Mouse (Mus musculus) neural tube, embryonic 11.5 days (tissue): ENCODE results near the gene Rab27a. TPM values are rescaled to one million over a fixed set of nuclear protein-coding genes. Genes with fewer than 3 reads are reported as not detected.
A peak's percentile ranks its signal among the peaks of the same experiment; 100 is the strongest.

Experiments
- ATAC-seq: fragments of 200-750 bp; cut with Nextera tagmentation; 2 replicates; pipeline ENCODE4 v1.8.0; 2017; ENCODE audit warnings: moderate number of reproducible peaks, mild to moderate bottlenecking, moderate TSS enrichment, moderate library complexity; ENCODE audit not compliant: insufficient read depth, low FRiP score, low TSS enrichment
- DNase-seq: peaks from one replicate; pipeline ENCODE4 v3.0.0-alpha.2; 2015; ENCODE audit warnings: low spot score
- H3K27ac ChIP-seq: fragments of 300-500 bp; sonication (generic); 2 replicates; pipeline ENCODE4 v1.5.1; 2014; ENCODE audit warnings: low read depth, mild to moderate bottlenecking, low read length
- H3K27me3 ChIP-seq: fragments of 300-500 bp; sonication (generic); 2 replicates; pipeline ENCODE4 v1.6.1; 2014; ENCODE audit warnings: mild to moderate bottlenecking, low read length, mixed read lengths; ENCODE audit not compliant: control insufficient read depth, insufficient read depth
- H3K36me3 ChIP-seq: fragments of 300-500 bp; sonication (generic); 2 replicates; pipeline ENCODE4 v1.6.1; 2014; ENCODE audit warnings: mild to moderate bottlenecking, low read length, moderate library complexity, mixed read lengths; ENCODE audit not compliant: control insufficient read depth, insufficient read depth
- H3K4me1 ChIP-seq: fragments of 300-500 bp; sonication (generic); 2 replicates; pipeline ENCODE4 v1.6.1; 2014; ENCODE audit warnings: low read length, mixed read lengths; ENCODE audit not compliant: control insufficient read depth, insufficient read depth
- H3K4me2 ChIP-seq: fragments of 300-500 bp; sonication (generic); 2 replicates; pipeline ENCODE4 v1.6.1; 2014; ENCODE audit warnings: low read depth, mild to moderate bottlenecking, moderate library complexity
- H3K4me3 ChIP-seq: fragments of 300-500 bp; sonication (generic); 2 replicates; pipeline ENCODE4 v1.5.1; 2014; ENCODE audit warnings: low read depth, low read length
- H3K9ac ChIP-seq: fragments of 300-500 bp; sonication (generic); 2 replicates; pipeline ENCODE4 v1.6.1; 2014; ENCODE audit warnings: mild to moderate bottlenecking, low read length
- H3K9me3 ChIP-seq: fragments of 300-500 bp; sonication (generic); 2 replicates; pipeline ENCODE4 v1.6.1; 2016; ENCODE audit warnings: low read length; ENCODE audit not compliant: control insufficient read depth
- WGBS: fragments of 180-500 bp; shearing (Covaris S2); extraction: QIAGEN DNeasy Blood & Tissue Kit; methylation state at CpG from one replicate; pipeline ENCODE4 v1.1.7; 2014; 5-methylcytosine and 5-hydroxymethylcytosine counted together
- polyA plus RNA-seq: library from polyadenylated mRNA; unstranded; fragments of >200 nt; fragmentation: Nextera tagmentation; extraction: Ambion mirVana; gene quantifications from 2 replicates; pipeline ENCODE4 v1.2.1, GENCODE M21; 2014

The Rab27a gene
- polyA plus RNA-seq = 0.66 and 0.92 TPM in 2 replicates

DNA sequence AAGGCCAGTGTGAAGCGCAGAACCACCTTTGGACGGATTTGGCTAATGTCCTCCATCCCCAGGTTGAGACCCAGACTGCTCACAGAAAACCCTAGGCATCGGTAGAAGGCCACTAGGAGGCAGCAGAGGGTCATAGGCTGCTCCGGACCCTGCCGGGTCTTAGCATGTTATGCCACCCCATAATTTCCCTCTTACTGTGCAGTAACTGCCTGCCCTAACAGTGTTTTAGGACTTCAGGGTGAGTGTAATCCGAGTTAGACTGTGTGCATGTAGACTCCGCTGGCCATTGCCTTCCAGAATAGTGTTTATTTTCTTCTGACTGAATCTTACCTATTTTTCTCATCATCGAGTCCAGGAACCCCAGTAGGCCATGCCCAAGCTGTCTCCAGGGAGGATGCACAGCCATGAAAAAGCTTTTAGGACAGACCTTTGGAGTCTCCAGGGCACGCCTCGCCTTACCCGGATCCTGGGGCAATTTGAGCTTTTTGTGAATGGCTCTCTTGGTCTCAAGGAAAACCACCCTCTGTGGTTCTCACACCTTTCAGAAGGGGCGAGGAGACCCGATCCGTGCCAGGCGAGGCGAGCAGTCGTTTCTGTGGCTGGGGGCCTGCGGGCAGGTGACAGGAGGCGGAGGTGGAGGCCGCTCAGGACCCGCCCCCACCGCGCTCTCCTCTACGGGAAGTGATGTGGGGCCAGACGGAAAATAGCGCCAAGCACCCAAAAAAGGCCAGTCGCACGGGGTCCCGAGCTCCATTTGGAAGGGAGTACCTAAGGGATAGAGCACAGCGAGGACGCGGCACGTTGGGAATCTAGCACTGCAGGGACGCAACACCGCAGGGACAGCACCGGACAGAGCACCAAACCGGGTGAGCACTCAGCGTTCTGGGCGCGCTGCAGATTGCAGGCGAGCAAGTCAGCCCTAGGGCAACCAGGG, at the start of gene Rab27a:
TSS of gene Rab27a (plus strand) at position 709 of the 934 bp plus-strand sequence.
- DNase-seq (peak; percentile 82), ATAC-seq (peak; percentile 46)
- no peak within 1 kb of the TSS for H3K27ac ChIP-seq
- peak within 1 kb of the TSS; percentile 56 for H3K9ac ChIP-seq
- H3K4me3 ChIP-seq = peak within 1 kb of the TSS; percentile 41
- peak within 1 kb of the TSS; percentile 84 for H3K4me2 ChIP-seq
- H3K36me3 ChIP-seq = no peaks in the 10 kb centered on the region
- H3K9me3 ChIP-seq = no peaks in the 10 kb centered on the region
- 2% methylated on average over 41 of the region's 41 CpGs for WGBS
- H3K4me1 ChIP-seq = peaks cover 6% of the 10 kb centered on the region
- no peaks in the 10 kb centered on the region for H3K27me3 ChIP-seq

DNA sequence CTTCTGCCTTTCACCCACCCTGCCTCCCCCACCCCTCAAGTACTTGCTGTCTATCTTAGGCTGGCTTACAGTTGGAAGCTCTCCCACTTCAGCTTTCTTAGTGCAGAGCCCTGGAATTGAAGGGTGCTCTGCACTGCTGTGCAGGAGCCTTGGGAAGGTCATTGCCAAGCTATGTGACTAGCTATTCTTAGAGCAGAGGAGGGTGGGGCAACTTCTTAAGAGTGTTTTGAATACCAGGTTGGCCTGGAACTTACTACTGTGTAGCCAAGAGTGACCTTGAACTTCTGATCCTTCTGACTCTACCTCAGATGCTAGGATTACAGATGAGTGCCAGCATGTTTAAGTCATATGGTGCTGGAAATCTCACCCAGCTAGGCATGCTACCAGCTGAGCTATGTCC, 48.5 kb upstream of the Rab27a start:
- ATAC-seq = no peak
- no peak overlapping the region for H3K9ac ChIP-seq
- H3K4me3 ChIP-seq = no peak overlapping the region
- H3K9me3 ChIP-seq = no peaks in the 10 kb centered on the region
- H3K27ac ChIP-seq = no peak overlapping the region
- no peaks in the 10 kb centered on the region for H3K36me3 ChIP-seq
- no peak for DNase-seq
- H3K4me1 ChIP-seq = no peaks in the 10 kb centered on the region
- no peaks in the 10 kb centered on the region for H3K27me3 ChIP-seq
- H3K4me2 ChIP-seq = no peak overlapping the region

DNA sequence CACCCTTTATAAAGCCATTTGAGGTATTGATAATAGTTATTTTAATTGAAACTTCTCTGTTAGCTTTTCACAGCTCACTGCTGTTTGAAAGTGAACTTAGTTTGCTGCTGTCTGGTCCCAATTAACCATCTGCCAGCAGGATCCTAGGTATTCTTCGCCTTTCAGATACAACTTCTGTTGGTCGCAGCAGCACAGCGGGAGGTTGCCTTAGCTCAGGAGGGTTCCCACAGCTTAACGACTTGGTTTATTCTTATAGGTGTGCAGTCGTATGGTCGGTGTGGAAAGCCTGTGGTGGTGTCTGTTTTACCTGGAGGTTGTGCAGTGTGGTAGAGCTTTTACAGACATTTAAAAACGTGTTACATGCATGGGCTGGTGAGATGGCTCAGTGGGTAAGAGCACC, 47.8 kb upstream of the Rab27a start:
- Histone ChIP-seq H3K27ac (no peak overlapping the region), H3K9ac (no peak overlapping the region), H3K27me3 (no peaks in the 10 kb centered on the region), H3K4me1 (no peaks in the 10 kb centered on the region), H3K36me3 (no peaks in the 10 kb centered on the region), H3K9me3 (no peaks in the 10 kb centered on the region), H3K4me3 (no peak overlapping the region), H3K4me2 (no peak overlapping the region)
- WGBS = 63% methylated on average over 7 of the region's 7 CpGs
- no peak for ATAC-seq
- DNase-seq = no peak

DNA sequence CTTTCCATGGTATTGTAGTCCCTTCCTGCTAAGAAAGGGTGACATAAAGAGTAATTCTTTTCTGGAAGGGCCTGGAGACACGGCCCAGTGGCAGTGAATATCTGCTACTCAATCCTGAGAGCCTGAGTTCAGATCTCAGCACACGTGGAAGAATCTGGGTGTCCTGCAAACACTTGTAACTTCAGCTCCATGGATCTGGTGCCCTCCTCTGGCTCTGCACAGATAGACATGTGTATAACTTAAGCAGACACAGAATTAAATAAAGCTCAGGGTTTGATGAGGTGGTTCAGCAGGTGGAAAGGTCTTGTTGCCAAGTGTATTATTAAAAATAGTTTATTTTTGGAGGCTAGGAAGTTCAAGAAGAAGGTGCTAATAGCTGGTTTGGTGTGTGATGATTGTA, 44.2 kb upstream of the Rab27a start:
- no peak overlapping the region for H3K27ac ChIP-seq
- H3K27me3 ChIP-seq = no peaks in the 10 kb centered on the region
- no peaks in the 10 kb centered on the region for H3K36me3 ChIP-seq
- H3K9me3 ChIP-seq = no peaks in the 10 kb centered on the region
- no peak overlapping the region for H3K9ac ChIP-seq
- DNase-seq (no peak), ATAC-seq (no peak)
- WGBS = 71% methylated on average over 2 of the region's 2 CpGs
- no peak overlapping the region for H3K4me3 ChIP-seq
- no peaks in the 10 kb centered on the region for H3K4me1 ChIP-seq
- H3K4me2 ChIP-seq = no peak overlapping the region

DNA sequence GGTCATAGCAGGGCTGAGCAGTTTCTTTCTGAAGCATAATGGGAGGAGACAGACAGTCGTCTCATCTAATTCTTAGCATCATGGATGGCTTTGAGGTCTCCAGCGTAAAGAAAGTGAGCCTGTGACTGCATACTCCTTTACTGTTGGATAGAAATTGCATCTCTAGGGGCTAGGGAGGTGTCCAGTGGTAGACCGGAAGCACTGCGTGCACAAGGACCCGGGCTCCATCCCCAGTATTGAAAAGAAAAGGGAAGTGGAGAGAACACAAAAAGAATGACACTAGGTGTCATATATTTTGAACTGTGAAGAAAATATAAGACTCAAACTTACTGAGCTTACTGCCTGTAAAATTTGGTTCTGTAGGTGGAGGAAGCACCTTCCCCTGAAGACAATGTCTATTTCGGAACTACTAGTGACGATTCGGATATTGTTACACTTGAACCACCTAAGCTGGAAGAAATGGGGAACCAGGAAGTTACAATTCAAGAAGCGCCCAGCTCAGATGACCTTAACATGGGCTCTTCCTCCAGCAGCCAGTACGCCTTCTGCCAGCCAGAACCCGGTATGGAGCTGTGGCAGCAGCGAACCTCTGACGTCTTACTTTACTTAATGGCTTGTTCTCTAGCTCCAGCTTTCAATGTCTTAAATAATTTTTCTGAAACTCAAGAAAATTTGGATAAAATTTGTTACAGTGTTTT, 43.2 kb upstream of the Rab27a start:
- H3K4me3 ChIP-seq = no peak overlapping the region
- ATAC-seq (no peak), DNase-seq (no peak)
- H3K9ac ChIP-seq = no peak overlapping the region
- WGBS = 90% methylated on average over 13 of the region's 13 CpGs
- no peaks in the 10 kb centered on the region for H3K36me3 ChIP-seq
- H3K27me3 ChIP-seq = no peaks in the 10 kb centered on the region
- no peak overlapping the region for H3K4me2 ChIP-seq
- H3K4me1 ChIP-seq = no peaks in the 10 kb centered on the region
- no peaks in the 10 kb centered on the region for H3K9me3 ChIP-seq
- H3K27ac ChIP-seq = no peak overlapping the region

DNA sequence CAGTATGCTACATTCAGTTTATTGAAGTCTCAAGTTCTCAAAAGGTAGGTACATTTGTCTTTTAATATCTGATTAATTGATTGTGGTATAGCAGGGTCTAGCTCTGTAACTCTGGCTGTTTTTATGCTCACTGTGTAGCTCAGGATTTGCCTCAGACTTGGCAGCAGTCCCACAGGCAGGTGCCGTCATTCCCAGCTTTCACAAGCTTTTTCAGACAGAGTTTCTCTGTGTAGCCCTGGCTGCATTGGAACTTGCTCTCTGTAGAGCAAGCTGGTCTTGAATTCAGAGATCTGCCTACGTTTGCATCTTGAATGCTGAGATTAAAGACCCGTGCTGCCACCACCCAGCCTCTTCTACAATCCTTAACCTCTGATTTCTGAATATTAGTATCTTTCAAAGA, 42.5 kb upstream of the Rab27a start:
- 74% methylated on average over 3 of the region's 3 CpGs for WGBS
- no peaks in the 10 kb centered on the region for H3K27me3 ChIP-seq
- H3K4me1 ChIP-seq = no peaks in the 10 kb centered on the region
- no peak overlapping the region for H3K27ac ChIP-seq
- H3K4me3 ChIP-seq = no peak overlapping the region
- H3K9ac ChIP-seq = no peak overlapping the region
- H3K36me3 ChIP-seq = no peaks in the 10 kb centered on the region
- H3K9me3 ChIP-seq = no peaks in the 10 kb centered on the region
- H3K4me2 ChIP-seq = no peak overlapping the region
- ATAC-seq = no peak
- DNase-seq = no peak

DNA sequence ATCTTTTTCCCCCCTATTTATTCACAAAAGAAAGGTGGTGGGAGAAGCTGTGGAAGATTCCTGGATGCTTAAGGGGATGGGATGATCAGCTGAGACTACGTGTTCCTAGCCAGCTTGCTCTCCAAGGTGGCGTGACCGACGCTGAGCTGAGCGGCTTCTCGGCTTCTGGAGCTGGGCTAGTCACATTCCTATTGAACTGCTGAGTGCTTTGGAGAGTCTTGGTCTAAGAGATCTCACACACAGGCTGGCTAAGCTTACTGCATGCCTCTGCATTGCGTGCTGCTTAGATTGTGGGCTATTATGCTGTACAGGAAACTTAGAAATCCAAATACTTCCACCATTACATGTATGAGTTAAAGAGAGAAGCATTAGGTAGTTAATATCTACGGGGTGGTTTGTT, 40.6 kb upstream of the Rab27a start:
- DNase-seq (no peak), ATAC-seq (no peak)
- Histone ChIP-seq H3K4me2 (no peak overlapping the region), H3K9ac (no peak overlapping the region), H3K4me3 (no peak overlapping the region), H3K9me3 (no peaks in the 10 kb centered on the region), H3K4me1 (no peaks in the 10 kb centered on the region), H3K36me3 (no peaks in the 10 kb centered on the region), H3K27ac (no peak overlapping the region), H3K27me3 (no peaks in the 10 kb centered on the region)
- WGBS = 86% methylated on average over 8 of the region's 8 CpGs

DNA sequence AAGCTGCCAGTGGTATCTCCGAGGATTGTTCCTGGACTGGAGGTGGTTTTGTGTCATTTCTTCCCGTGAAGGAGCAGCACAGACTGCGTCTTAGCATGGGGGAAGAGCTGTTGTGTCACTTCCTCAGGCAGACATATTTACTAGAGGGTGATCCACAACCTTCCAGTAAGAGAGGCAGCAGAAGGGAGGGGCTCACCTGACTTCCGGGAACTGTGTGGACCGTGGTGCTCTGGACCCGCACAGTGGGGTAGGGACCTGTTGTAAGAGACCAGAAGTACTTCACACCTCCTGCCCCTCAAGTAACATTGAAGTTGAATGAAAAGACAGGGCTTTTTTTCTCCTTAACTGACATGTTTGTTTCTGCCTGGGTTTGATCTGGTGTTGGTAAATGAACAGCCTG, 39.5 kb upstream of the Rab27a start:
- WGBS = 88% methylated on average over 6 of the region's 6 CpGs
- ATAC-seq (no peak), DNase-seq (no peak)
- no peak overlapping the region for H3K4me2 ChIP-seq
- no peak overlapping the region for H3K27ac ChIP-seq
- no peaks in the 10 kb centered on the region for H3K27me3 ChIP-seq
- no peaks in the 10 kb centered on the region for H3K4me1 ChIP-seq
- H3K36me3 ChIP-seq = no peaks in the 10 kb centered on the region
- no peak overlapping the region for H3K4me3 ChIP-seq
- no peak overlapping the region for H3K9ac ChIP-seq
- H3K9me3 ChIP-seq = no peaks in the 10 kb centered on the region

DNA sequence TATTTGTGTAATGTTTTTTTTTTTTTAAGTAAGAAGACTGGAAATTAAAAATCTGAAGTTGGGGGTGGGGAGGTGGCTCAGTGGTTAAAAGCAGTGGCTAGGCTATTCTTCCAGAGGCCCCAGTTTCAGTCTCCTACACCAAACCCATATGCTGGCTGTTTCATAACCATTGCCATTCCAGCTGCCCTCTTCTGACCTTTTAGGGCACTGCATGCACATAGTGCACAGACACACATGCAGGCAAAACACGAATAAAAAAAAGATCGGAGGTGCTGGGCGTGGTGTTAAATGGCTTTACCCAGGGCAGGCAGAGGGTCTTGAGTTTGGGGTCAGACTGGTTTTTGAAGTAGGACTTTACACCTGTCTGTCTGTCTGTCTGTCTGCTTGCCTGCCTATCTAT, 38.5 kb upstream of the Rab27a start:
- no peak overlapping the region for H3K4me2 ChIP-seq
- H3K36me3 ChIP-seq = no peaks in the 10 kb centered on the region
- no peak for DNase-seq
- no peaks in the 10 kb centered on the region for H3K27me3 ChIP-seq
- no peak overlapping the region for H3K27ac ChIP-seq
- H3K4me1 ChIP-seq = no peaks in the 10 kb centered on the region
- no peak for ATAC-seq
- 93% methylated on average over 3 of the region's 3 CpGs for WGBS
- H3K9me3 ChIP-seq = no peaks in the 10 kb centered on the region
- H3K4me3 ChIP-seq = no peak overlapping the region
- no peak overlapping the region for H3K9ac ChIP-seq
